Mouse (Mus musculus): ENCODE results near the gene Fads6. TPM values are rescaled to one million over a fixed set of nuclear protein-coding genes. Genes with fewer than 3 reads are reported as not detected.

Gene Fads6
- total and polyA plus RNA-seq, 3 experiments: 3.3 to 6.6 TPM; not detected in 1

DNA sequence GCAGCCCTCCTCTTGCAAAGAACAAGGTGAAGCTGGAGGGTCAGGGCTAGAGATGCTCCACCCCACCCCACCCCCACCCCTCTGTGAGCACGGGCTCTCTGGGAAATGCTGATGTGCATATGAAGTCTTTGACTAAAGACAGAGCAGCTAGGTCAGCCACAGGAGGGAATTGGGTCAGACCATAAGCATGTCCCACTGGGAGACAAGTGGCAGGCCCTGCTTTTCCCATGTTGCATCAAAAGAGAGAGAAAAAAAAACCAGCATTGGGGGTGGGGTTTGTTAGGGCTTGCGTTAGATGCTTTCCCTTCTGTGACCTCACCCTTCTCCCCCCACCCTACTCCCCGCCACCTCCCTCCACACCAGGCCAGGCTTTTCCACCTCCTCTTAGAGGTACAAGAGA is 50.2 kb downstream of the Fads6 start:
- Histone ChIP-seq H3K27ac (ENCODE audit: control insufficient read depth, low read depth, low read length) (0 out of 2 replicates have a peak overlapping the region, but pooled peaks have one; percentile 17), H3K36me3 (ENCODE audit: control insufficient read depth in 1 of 2, insufficient read depth in 2 of 2, low read length in 2 of 2) (no peaks in the 10 kb centered on the region), H3K4me3 (ENCODE audit: control insufficient read depth in 1 of 2, insufficient read depth in 1 of 2, low read depth in 2 of 2, low read length in 2 of 2) (no peak overlapping the region), H3K27me3 (ENCODE audit: control insufficient read depth in 1 of 2, insufficient read depth in 2 of 2, low read length in 2 of 2) (no peaks in the 10 kb centered on the region), H3K9me3 (replicated peaks; ENCODE audit: insufficient read depth, low read length) (no peaks in the 10 kb centered on the region), H3K79me2 (ENCODE audit: control insufficient read depth, insufficient read depth, low read length, poor library complexity) (no peaks in the 10 kb centered on the region), H3K4me1 (ENCODE audit: control insufficient read depth in 1 of 2, insufficient read depth in 2 of 2, low read length in 2 of 2) (no peaks in the 10 kb centered on the region), H3K9ac (ENCODE audit: control insufficient read depth, low read depth, low read length, poor library complexity, severe bottlenecking) (no peak overlapping the region)
- no peak for DNase-seq (ENCODE audit: low read depth, low spot score)
- 0 out of 2 replicates have a peak, but pooled peaks have one; percentile 17 for TF ChIP-seq POLR2AphosphoS2 (IDR thresholded peaks at IDR 0.05; ENCODE audit: low read length)
- TF ChIP-seq TCF12 (IDR thresholded peaks at IDR 0.05; ENCODE audit: low read depth, low read length): no peak
- no peak for TF ChIP-seq GABPA (IDR thresholded peaks at IDR 0.05; ENCODE audit: low read depth, low read length)

DNA sequence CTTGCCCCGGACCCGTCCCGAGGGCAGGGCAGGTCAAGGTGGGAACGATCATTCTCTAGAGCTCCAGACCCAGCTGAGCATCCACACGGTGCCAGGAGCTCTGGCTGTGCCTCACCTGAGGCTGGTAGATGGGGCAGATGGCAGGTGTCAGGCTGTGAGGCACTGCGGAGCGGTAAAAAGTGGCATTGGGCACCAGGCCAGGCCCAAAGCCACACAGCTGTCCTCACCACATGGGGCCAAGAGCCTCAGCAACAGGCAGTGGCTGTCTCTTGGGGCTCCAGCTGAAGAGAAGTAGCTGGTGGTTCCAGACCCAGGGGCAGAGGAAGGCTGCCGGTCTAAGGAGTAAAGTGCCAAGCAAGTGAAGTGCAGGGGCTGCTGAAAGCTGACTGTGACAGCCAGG is 51.1 kb downstream of the Fads6 start:
- TF ChIP-seq TAL1 (IDR thresholded peaks at IDR 0.05; ENCODE audit: low read length) (no peak), MAFK (IDR thresholded peaks at IDR 0.05; ENCODE audit: borderline replicate concordance, low read depth, low read length) (no peak), USF2 (IDR thresholded peaks at IDR 0.05; ENCODE audit: borderline replicate concordance in 1 of 2, insufficient read depth in 1 of 2, low read depth in 1 of 2, low read length in 2 of 2) (no peak), POLR2AphosphoS2 (IDR thresholded peaks at IDR 0.05; ENCODE audit: low read length) (no peak; the same call in 1 of the 2 replicates), KAT2A (conservative IDR thresholded peaks at IDR 0.05; ENCODE audit: low read depth, low read length) (no peak), EP300 (IDR thresholded peaks at IDR 0.05; ENCODE audit: low read depth in 1 of 2, low read length in 2 of 2) (no peak), TBP (IDR thresholded peaks at IDR 0.05; ENCODE audit: low read depth, low read length) (no peak), ZNF384 (IDR thresholded peaks at IDR 0.05; ENCODE audit: low read depth, low read length) (no peak), MXI1 (IDR thresholded peaks at IDR 0.05; ENCODE audit: low read depth, low read length) (no peak), GATA1 (IDR thresholded peaks at IDR 0.05; ENCODE audit: low read depth, low read length) (no peak), CHD1 (IDR thresholded peaks at IDR 0.05; ENCODE audit: low read depth, low read length) (no peak), NELFE (IDR thresholded peaks at IDR 0.05; ENCODE audit: low read depth, low read length) (no peak), POLR2AphosphoS5 (IDR thresholded peaks at IDR 0.05; ENCODE audit: borderline replicate concordance, low read depth, low read length) (no peak), RCOR1 (IDR thresholded peaks at IDR 0.05; ENCODE audit: low read depth, low read length) (no peak)
- Histone ChIP-seq H3K79me2 (ENCODE audit: control insufficient read depth, insufficient read depth, low read length, poor library complexity) (no peaks in the 10 kb centered on the region), H3K9ac (ENCODE audit: control insufficient read depth, low read depth, low read length, poor library complexity, severe bottlenecking) (no peak overlapping the region), H3K4me1 (ENCODE audit: control insufficient read depth in 1 of 2, insufficient read depth in 2 of 2, low read length in 2 of 2) (no peaks in the 10 kb centered on the region), H3K27me3 (ENCODE audit: control insufficient read depth in 1 of 2, insufficient read depth in 2 of 2, low read length in 2 of 2) (no peaks in the 10 kb centered on the region), H3K4me3 (ENCODE audit: control insufficient read depth in 1 of 2, insufficient read depth in 1 of 2, low read depth in 2 of 2, low read length in 2 of 2) (no peak overlapping the region), H3K9me3 (replicated peaks; ENCODE audit: insufficient read depth, low read length) (no peaks in the 10 kb centered on the region), H3K27ac (ENCODE audit: control insufficient read depth, low read depth, low read length) (no peak overlapping the region), H3K36me3 (ENCODE audit: control insufficient read depth in 1 of 2, insufficient read depth in 2 of 2, low read length in 2 of 2) (no peaks in the 10 kb centered on the region; a peak in 1 of 4 replicates)
- no peak for DNase-seq (ENCODE audit: low read depth, low spot score)
